Mouse (Mus musculus) common myeloid progenitor, adult 5-6 weeks (primary cell): Measurements from ENCODE around the gene Rragd. TPM values are rescaled to one million over a fixed set of nuclear protein-coding genes. Genes with fewer than 3 reads are reported as not detected.

Experiments used
- ATAC-seq: replicated peaks from 2 replicates; pipeline ENCODE4 v1.8.0; 2016; ENCODE audit warnings: low read depth, mild to moderate bottlenecking, moderate TSS enrichment, inconsistent platforms; ENCODE audit not compliant: poor library complexity, severe bottlenecking
- total RNA-seq: library from RNA; stranded (forward); fragments of 200-1000, 187-1606 nt; gene quantifications from 2 replicates; pipeline ENCODE4 v1.2.3, GENCODE M21; 2017

Gene Rragd
- total RNA-seq, 1 experiment from 2014 or later = 0.18 TPM

DNA sequence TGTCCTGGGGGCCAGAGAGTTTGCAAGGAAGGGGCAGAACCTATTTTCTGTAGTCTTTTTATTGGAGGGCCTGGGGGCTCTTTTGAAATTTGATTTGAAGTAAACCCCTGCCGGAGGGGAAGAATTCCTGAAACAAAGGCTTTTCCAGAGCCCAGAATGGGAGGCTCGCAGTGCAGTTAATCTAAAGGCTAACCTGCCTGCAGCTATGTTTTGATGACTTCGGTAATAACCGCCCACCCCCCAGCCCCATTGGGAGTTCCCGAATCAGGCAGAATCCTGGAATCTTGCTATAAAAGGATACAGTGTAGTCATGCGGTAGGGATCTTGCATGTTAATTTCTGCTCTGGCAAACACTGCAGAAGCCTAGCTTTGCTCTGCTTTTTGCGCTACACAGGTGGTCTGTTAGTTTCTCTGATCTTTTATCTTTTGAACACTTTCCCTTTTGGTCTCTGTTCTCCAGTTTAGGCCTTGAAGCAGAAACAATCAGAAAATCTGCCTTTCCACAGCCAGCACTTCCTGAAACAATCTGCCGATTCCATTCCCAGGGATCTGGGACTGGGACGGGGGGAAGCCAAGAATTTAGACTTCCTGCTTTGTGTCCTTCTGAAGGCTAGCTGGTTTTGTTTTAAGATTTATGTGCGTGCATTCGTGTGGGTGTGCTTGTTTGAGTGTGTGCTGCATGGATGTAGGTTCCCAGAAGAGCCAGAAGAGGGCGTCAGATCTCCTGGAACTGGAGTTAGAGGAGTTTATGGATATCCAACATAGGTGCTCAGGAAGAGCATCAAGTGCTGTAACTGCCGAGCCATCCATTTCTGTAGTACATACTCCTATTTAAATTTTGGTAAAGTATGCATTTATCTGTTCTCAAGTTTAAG lies 2.2 kb downstream of the Rragd start:
- ATAC-seq = no peak

DNA sequence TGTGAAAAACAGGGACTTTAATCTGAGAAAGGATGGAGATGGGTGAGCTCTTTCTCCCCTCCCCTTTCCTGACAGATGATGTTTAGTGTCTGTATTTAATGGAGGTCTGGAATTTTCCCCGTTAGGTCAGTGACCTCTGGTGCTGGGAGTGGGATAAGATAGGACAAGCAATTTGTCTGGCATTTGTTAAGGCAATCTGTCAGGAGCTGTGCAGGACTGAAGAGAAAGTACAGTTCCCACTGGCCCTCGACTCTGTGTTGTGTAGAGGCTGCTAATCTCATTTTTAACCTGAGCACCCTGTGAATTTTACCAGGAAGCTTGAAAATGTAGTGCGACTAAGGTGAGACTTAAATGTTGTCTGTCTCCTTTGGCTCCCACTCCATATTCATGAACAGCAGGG lies 2.8 kb downstream of the Rragd start:
- no peak for ATAC-seq

DNA sequence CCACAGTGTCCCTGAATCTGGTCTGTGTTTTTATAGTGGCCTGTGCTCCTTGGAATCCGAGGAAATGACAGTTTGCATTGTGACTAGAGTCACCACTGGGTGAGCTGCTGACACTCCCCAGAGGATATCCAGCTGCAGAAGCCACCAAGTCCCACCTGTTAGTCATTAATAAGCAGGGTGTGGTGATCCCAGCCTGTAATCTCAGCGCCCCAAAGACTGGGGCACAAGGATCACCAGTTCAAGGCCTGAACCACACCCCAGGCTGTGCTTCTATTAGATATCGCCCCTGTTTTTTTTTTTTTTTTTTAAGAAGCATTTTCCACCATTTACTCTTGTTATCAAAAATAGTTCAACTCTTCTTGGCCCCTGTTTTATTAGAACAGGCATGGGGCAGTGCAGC lies 4.2 kb downstream of the Rragd start:
- ATAC-seq = peak; percentile 50; the same call in 1 of the 2 replicates

DNA sequence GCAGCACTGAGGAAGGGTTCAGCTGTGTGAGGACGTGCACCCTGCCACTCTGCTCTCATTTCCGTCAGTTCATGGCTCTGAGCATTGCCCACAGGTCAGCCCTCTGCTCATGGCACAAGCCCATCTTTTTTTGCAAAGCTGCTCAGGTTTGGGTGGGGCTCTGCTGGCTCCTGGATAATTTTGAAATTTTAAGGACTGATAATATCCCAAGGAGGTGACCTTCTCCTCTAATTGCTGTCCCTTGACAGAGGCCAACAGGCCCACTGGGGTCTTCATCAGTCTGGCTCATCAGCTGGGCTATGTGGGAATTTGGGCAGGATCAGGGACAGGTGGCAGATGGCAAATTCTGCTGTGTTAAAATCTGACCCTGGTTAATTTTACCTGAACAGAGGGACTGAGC lies 6.5 kb downstream of the Rragd start:
- no peak for ATAC-seq

DNA sequence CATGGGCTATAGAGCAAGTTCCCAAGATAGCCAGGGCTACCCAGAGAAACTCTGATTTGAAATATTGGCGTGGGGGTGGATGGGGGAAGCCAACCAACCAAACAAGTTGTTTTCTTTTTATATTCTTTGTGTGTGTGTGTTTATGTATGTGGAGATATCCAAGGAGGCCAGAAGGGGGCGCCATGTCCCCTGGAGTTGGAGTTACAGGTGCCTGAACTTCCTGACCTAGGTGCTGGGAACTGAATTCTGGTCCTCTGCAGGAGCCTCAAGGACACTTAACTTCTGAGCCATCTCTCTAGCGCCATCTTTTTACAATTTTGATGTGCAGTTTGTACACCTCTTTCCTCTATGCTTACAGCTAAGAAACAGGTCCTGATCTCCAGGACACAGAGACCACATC lies 11.3 kb downstream of the Rragd start:
- no peak for ATAC-seq

DNA sequence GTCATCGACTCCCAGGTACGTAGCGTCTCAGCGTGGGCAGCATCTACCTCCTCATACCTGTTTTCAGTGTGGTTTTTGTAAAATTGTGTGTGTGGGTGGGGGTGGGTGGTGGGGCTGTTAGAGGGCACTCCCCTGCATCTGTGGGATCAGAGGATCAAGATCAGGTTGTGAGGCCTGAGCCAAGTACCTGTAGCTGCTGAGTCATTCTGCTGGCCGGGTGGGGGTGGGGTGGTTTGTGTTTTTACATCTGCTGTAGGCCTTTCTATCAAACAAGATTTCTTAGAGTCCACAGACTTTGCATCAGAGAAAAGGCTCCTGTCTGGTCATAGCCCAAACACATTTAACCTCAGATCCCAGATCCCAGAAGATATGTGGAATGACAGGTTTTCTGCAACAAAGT lies 13.2 kb downstream of the Rragd start:
- ATAC-seq = no peak

DNA sequence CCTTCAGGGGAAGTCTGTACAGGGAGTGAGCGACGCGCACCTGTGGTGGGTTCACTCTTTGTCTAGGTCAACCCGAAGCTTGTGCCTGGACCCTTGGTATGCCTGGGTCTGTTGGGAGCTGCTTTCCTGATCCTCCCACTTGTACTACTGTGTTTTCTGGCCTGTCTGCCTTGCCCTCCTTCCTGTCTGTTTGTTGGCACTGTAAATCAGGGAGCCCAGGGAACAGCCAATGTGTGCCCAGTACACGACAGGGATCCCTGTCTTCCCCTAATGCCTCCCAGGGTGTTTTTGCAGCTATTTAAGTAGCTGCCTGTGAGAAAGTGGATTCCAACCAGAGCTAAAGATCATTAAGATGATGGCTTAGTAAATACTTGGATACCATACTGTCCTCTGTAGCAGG lies 14.7 kb downstream of the Rragd start:
- no peak for ATAC-seq

DNA sequence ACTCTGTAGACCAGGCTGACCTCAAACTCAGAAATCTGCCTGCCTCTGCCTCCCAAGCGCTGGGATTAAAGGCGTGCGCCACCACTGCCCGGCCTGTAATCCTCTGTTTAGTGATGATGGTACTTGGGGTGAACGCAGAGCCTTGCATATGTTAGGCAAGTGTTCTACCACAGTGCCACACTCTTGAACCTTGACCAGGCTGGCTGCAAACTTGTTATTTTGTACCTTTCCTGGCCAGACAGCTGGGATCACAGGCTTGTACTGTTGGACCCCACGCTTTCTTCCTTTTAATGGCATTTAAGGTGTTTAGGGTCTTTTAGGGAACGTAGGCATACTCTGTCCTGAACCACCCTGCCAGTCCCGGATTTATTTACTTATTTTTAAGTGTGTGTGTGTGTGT lies 16.2 kb downstream of the Rragd start:
- ATAC-seq = no peak

DNA sequence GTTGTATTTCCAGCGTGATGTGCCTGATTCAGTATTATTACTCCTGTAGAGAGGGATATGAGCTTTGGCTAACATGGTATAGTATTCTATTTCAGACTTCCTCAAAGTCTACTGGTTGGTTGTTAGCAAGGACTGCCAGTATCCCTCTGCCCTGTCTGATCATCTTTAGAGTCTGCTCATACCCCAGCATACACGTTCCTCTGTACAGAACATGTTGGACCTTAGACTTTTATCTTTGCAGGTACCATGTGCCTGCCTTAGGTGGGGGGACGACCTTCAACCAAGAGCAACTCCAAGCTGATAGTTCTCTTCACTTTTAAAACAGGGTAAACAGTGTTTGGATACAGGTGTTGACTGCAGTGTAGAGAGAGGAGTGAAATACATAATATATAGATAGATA lies 19.2 kb downstream of the Rragd start:
- no peak for ATAC-seq

DNA sequence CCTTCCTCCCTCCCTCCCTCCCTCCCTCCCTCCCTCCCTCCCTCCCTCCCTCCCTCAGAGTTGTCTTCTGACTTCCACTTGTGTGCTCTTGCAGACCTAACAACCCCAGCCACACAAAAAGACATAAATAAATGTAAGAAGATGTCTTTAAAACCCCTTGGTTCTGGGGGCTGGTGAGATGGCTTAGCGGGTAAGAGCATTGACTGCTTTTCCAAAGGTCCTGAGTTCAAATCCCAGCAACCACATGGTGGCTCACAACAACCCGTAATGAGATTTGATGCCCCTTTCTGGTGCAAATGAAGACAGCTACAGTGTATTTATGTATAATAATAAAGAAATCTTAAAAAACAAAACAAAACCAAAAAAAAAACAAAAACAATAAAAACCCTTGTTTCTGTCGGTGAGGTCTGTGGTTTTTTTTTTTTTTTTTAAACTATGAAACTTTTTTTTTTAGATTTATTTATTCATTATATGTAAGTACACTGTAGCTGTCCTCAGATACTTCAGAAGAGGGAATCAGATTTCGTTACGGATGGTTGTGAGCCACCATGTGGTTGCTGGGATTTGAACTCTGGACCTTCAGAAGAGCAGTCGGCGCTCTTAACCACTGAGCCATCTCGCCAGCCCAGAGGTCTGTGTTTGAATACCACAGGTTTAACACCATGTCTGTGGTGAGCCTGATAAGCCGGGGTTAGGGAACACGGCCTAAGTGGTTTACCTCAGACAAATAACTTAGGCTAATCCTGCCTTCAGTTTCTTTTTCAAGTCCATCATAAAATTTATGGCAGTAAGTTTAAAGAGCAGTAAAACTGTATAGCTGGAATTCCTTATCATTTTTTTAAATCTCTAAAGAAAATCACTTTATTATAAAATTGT lies 23.0 kb downstream of the Rragd start:
- ATAC-seq = peak; percentile 87

DNA sequence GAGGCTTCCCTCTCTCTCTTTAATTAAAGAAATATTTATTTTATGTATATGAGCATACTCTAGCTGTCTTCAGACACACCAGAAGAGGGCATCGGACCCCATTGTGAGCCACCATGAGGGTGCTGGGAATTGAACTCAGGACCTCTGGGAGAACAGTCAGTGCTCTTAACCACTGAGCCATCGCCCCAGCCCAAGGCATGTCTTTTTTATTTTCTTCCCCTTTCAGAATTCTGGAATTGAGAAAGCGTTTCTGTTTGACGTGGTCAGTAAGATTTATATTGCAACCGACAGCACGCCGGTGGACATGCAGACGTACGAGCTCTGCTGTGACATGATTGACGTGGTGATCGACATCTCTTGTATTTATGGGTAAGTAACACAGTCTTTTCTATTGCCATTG lies 24.0 kb downstream of the Rragd start:
- ATAC-seq = no peak

DNA sequence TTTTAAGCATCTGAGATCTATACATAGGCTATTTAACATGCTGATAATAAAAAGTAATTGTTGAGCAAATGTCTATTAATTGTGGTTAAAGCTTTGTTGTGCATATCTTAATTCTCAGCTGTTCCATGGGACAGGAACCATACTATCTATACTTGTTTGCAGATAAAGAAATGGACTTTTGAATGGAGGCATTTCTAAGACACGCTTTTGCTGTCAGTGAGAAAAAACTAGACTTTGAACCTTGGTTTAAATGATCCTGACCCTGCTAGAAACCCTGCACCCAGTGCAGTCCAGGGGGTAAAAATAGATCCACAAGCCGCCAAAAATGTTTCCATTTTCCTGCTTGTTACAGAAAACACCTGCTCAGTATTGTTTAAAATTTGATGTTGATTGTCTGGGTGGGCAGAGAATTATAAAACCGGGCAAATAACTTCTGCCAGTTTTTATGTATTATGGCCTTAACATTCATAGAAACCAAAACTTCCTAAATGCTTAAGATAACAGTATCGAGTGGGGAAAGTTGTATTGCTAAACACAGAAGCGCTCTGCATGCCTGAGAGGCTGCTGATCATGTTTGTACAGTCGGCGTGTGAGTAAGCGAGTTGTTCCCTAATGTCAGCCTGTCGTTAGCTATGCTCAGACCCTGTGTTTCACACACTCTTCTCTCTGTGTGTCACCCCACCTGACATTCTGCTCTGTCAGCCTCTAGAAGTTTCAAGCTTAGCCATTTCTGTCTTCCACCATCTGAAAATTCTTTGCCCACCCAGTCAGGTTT lies 24.8 kb downstream of the Rragd start:
- no peak for ATAC-seq

DNA sequence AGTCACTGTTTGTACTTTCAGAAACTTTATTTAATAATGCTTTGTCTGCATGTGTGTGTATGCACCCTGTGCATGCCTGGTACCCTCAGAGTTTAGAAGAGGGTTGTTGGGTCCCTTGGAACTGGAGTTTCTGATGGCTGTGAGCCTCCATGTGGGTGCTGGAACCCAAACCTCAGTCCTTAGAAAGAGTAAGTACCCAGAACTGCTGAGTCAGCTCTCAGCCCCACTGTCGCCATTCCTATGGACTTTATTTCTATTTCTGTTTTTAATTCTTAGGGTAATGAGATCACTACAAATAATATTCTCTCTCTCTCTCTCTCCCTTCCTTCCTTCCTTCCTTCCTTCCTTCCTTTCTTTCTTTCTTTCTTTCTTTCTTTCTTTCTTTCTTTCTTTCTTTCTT lies 27.2 kb downstream of the Rragd start:
- no peak for ATAC-seq

DNA sequence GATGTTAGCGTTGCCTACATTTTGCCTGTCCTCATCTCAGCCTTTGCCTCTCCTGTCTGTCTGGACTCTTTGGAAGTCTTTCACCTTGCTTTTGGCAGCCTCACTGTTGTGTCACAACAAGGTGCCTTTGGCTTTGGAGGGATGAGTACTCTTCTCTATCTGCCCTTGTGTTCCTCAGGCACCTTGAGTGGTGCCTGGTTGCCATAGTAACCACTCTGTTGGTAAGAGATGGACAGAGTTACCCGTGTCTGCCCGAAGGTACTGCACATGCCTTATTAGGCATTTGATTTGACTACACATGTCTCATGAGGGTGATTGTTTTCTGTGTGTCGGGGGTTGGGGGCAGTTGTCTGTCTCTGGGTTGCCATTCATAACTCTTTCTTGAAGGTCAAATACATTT lies 29.6 kb downstream of the Rragd start:
- no peak for ATAC-seq

DNA sequence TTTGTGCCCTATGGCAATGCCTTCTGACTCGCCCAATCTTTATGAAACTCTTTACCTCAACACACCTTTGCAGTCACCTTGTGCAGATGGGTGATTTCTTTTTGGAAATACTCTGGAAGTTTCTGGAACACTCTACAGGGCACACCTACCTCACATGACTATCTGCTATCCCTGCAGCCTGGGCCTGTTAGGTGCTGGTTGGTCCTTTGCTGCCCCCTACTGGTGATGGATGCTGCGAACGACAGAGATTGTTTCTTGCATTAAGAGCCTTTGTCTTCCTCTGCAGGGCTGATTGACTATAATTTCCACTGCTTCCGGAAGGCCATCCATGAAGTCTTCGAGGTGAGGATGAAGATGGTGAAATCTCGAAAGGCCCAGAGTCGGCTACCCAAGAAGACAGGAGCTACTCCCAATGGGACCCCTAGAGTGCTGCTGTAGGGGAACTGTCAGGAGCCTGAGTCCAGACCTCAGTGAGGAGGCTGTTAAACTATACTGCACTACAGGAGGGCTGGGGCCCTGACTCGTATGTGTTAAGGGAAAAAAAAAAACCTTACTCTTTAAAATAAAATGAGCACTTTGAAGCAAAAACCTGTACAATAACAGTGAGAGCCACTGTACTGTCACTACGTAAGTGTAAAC lies 35.6 kb downstream of the Rragd start:
- peak; percentile 94 for ATAC-seq

DNA sequence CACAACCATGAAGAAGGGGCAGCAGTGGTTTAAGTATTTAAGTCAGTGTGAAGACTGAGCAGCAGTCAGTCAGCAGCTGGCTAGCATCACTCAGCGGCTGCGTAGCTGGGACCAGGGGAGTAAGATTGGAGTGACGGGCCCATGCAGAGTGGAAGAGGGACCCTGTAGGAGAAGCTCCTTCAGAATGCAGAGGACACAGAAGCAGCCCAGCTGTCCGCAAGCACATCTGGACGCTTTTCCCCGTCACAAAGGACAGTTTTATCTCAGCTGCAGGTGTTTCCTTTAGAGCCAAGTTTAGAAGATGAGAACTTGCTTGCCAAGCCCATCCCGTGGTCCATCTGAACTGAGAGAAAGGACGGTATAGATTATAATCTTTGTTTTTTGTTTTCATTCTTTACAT lies 41.6 kb downstream of the Rragd start:
- ATAC-seq = no peak

DNA sequence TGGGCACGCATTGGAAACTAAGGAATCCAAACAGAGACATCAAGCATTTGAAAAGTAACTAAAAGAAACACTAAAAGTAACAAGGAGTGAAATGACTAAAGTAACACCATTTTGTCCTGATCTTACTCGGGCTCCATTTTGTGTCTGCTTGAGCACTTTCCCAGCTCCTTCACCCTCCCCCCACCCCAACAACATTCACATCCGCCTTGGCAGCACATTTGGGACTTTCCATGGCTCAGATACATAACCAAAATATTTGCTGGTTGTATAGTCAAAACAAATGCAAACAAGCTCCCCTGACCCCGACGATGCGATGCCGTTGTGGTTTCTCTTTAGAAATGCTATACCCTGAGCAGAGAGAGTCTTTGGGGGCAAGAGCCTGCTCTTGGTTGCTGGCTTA lies 46.3 kb downstream of the Rragd start:
- no peak for ATAC-seq

DNA sequence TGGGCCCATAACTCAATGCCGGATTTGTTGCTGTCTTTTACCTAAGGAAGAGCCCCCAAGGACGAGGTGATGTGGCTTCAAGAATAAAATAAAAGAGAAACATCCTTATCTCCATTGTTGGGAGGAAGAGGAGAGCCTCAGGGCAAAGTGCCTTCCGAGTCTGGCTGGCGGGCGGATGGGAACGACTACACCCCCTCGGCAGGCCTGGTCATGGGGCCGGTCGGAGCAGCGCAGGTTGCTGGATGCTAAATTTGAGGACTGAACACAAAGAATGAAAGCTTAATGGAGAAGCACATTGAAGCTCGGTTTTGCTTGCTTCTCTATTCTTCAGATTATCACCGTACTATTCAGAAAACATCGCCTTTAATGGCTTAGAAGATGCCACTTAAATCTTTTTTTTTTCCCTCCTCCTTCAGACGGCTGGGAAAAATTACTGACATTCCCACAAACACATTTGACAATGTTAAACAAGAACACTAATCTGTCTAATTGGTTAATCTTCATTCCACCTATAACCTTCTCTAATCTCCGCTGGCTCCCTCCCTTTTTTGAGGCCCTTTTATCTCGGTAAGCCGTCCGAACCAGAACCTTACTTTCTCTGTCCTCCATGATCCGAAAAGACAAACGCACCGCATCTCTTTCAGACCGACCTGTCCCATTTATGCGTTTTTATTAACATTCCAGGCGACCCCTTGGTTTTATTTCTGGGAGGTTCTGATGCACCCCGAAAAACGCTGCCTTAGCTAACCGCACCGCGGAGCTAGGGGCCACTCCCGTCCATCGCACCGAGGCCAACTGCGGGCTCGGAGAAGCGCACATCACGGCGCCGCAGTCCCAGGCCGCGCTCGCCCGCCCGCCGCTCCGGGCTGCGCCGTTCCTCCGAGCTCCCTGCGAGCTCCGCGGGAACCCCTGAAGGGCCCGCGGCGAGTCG lies 47.7 kb downstream of the Rragd start:
- peak; percentile 31 for ATAC-seq
